Mouse (Mus musculus) stomach, embryonic 15.5 days (tissue): Measurements from ENCODE around the gene Cacna2d4. TPM values are rescaled to one million over a fixed set of nuclear protein-coding genes. Genes with fewer than 3 reads are reported as not detected.
A peak's percentile ranks its signal among the peaks of the same experiment; 100 is the strongest.

Experiments
- ATAC-seq: fragments of 200-750 bp; cut with Nextera tagmentation; 2 replicates; pipeline ENCODE4 v1.8.0; 2017; ENCODE audit warnings: low read depth, moderate number of reproducible peaks, moderate TSS enrichment; ENCODE audit not compliant: insufficient read depth, low FRiP score
- H3K27ac ChIP-seq: fragments of 300-500 bp; sonication (generic); 2 replicates; pipeline ENCODE4 v1.5.1; 2015; ENCODE audit warnings: mild to moderate bottlenecking, inconsistent platforms
- H3K27me3 ChIP-seq: fragments of 300-500 bp; sonication (generic); replicated peaks from 2 replicates; pipeline ENCODE4 v1.6.1; 2015; ENCODE audit warnings: inconsistent platforms
- H3K36me3 ChIP-seq: fragments of 300-500 bp; sonication (generic); 2 replicates; pipeline ENCODE4 v1.6.1; 2015; ENCODE audit warnings: inconsistent platforms
- H3K4me1 ChIP-seq: fragments of 300-500 bp; sonication (generic); 2 replicates; pipeline ENCODE4 v1.6.1; 2015; ENCODE audit warnings: inconsistent platforms
- H3K4me2 ChIP-seq: fragments of 300-500 bp; sonication (generic); 2 replicates; pipeline ENCODE4 v1.6.1; 2015; ENCODE audit warnings: mild to moderate bottlenecking, inconsistent platforms
- H3K4me3 ChIP-seq: fragments of 300-500 bp; sonication (generic); replicated peaks from 2 replicates; pipeline ENCODE4 v1.5.1; 2015; ENCODE audit warnings: inconsistent platforms
- H3K9ac ChIP-seq: fragments of 300-500 bp; sonication (generic); 2 replicates; pipeline ENCODE4 v1.6.1; 2015; ENCODE audit warnings: inconsistent platforms
- H3K9me3 ChIP-seq: fragments of 300-500 bp; sonication (generic); 2 replicates; pipeline ENCODE4 v1.6.1; 2016; ENCODE audit warnings: inconsistent platforms
- WGBS: fragments of 180-500 bp; shearing (Covaris S2); methylation state at CpG from one replicate; pipeline ENCODE4 v1.1.7; 2015; 5-methylcytosine and 5-hydroxymethylcytosine counted together
- polyA plus RNA-seq: library from polyadenylated mRNA; unstranded; fragments of >200 nt; fragmentation: Nextera tagmentation; extraction: Ambion mirVana; gene quantifications from 2 replicates; pipeline ENCODE4 v1.2.1, GENCODE M21; 2015

The Cacna2d4 gene
- polyA plus RNA-seq, 1 experiment from 2014 or later, result 0.12 TPM

- H3K27ac ChIP-seq, result no peak overlapping the region
- no peaks in the 10 kb centered on the region for H3K9me3 ChIP-seq
- WGBS, result 8% methylated on average over 3 of the region's 3 CpGs
- H3K27me3 ChIP-seq, result peaks cover 36% of the 10 kb centered on the region
- H3K4me3 ChIP-seq, result no peak overlapping the region
- no peak overlapping the region for H3K4me2 ChIP-seq
- peak; percentile 62; the same call in 1 of the 2 replicates for ATAC-seq
- no peaks in the 10 kb centered on the region for H3K36me3 ChIP-seq
- H3K9ac ChIP-seq, result no peak overlapping the region
- H3K4me1 ChIP-seq, result peaks cover 16% of the 10 kb centered on the region; the same call in 1 of the 2 replicates
These were observed 96.9 kb downstream of the Cacna2d4 start for GRCm38 (mm10) chr6:119333202-119333601.

- Histone ChIP-seq H3K9ac (no peak overlapping the region), H3K36me3 (no peaks in the 10 kb centered on the region), H3K27me3 (peaks cover 33% of the 10 kb centered on the region), H3K4me1 (peaks cover 15% of the 10 kb centered on the region; the same call in 1 of the 2 replicates), H3K9me3 (no peaks in the 10 kb centered on the region), H3K27ac (no peak overlapping the region), H3K4me3 (no peak overlapping the region), H3K4me2 (no peak overlapping the region)
- 28% methylated on average over 3 of the region's 3 CpGs for WGBS
- no peak for ATAC-seq
These were observed 97.5 kb downstream of the Cacna2d4 start for GRCm38 (mm10) chr6:119333831-119334230.

- no peaks in the 10 kb centered on the region for H3K9me3 ChIP-seq
- 72% methylated on average over 7 of the region's 7 CpGs for WGBS
- no peak for ATAC-seq
These were observed 99.8 kb downstream of the Cacna2d4 start for GRCm38 (mm10) chr6:119336124-119336523.

GRCm38 (mm10) chr6:119337287-119337686 is 101.0 kb downstream of the Cacna2d4 start:
- Histone ChIP-seq H3K27ac (no peak overlapping the region), H3K4me1 (peaks cover 4% of the 10 kb centered on the region; the same call in 1 of the 2 replicates)
- 63% methylated on average over 3 of the region's 3 CpGs for WGBS

More at GRCm38 (mm10) chr6:119336124-119336523, 99.8 kb downstream of the Cacna2d4 start:
- Histone ChIP-seq H3K4me2 (no peak overlapping the region), H3K4me3 (no peak overlapping the region), H3K9ac (no peak overlapping the region), H3K27me3 (peaks cover 10% of the 10 kb centered on the region), H3K36me3 (no peaks in the 10 kb centered on the region), H3K4me1 (peaks cover 4% of the 10 kb centered on the region; the same call in 1 of the 2 replicates), H3K27ac (no peak overlapping the region)

GRCm38 (mm10) chr6:119338121-119338912 is 102.0 kb downstream of the Cacna2d4 start:
- H3K4me3 ChIP-seq, result no peak overlapping the region
- no peaks in the 10 kb centered on the region; the same call in 1 of the 2 replicates for H3K4me1 ChIP-seq
- H3K9me3 ChIP-seq, result no peaks in the 10 kb centered on the region
- no peak overlapping the region for H3K9ac ChIP-seq
- H3K27ac ChIP-seq, result no peak overlapping the region
- H3K27me3 ChIP-seq, result no peaks in the 10 kb centered on the region
- 42% methylated on average over 10 of the region's 11 CpGs for WGBS
- no peak overlapping the region for H3K4me2 ChIP-seq
- H3K36me3 ChIP-seq, result no peaks in the 10 kb centered on the region
- no peak for ATAC-seq

More at GRCm38 (mm10) chr6:119337287-119337686, 101.0 kb downstream of the Cacna2d4 start:
- H3K36me3 ChIP-seq, result no peaks in the 10 kb centered on the region
- H3K9ac ChIP-seq, result no peak overlapping the region
- no peak overlapping the region for H3K4me2 ChIP-seq
- H3K4me3 ChIP-seq, result no peak overlapping the region
- H3K27me3 ChIP-seq, result no peaks in the 10 kb centered on the region
- H3K9me3 ChIP-seq, result no peaks in the 10 kb centered on the region
- no peak for ATAC-seq

- no peaks in the 10 kb centered on the region for H3K27me3 ChIP-seq
- ATAC-seq, result no peak; the same call in 1 of the 2 replicates
- H3K4me2 ChIP-seq, result no peak overlapping the region
- peaks cover 1% of the 10 kb centered on the region; the same call in 1 of the 2 replicates for H3K4me1 ChIP-seq
- H3K27ac ChIP-seq, result no peak overlapping the region
- H3K9me3 ChIP-seq, result no peaks in the 10 kb centered on the region
- no peaks in the 10 kb centered on the region for H3K36me3 ChIP-seq
- H3K9ac ChIP-seq, result no peak overlapping the region
- no peak overlapping the region for H3K4me3 ChIP-seq
These were observed 105.1 kb downstream of the Cacna2d4 start for GRCm38 (mm10) chr6:119341409-119341808.

GRCm38 (mm10) chr6:119346257-119346656 is 109.9 kb downstream of the Cacna2d4 start:
- Histone ChIP-seq H3K4me2 (no peak overlapping the region), H3K4me1 (0 out of 2 replicates have a peak, but pooled peaks cover 3% of the 10 kb centered on the region), H3K4me3 (no peak overlapping the region), H3K27ac (no peak overlapping the region), H3K36me3 (no peaks in the 10 kb centered on the region), H3K9me3 (no peaks in the 10 kb centered on the region), H3K9ac (no peak overlapping the region), H3K27me3 (no peaks in the 10 kb centered on the region)
- no peak for ATAC-seq
- 48% methylated on average over 10 of the region's 10 CpGs for WGBS

- Histone ChIP-seq H3K9me3 (no peaks in the 10 kb centered on the region), H3K4me2 (no peak overlapping the region), H3K4me3 (no peak overlapping the region), H3K9ac (no peak overlapping the region), H3K36me3 (no peaks in the 10 kb centered on the region), H3K27ac (no peak overlapping the region), H3K4me1 (0 out of 2 replicates have a peak, but pooled peaks cover 3% of the 10 kb centered on the region), H3K27me3 (no peaks in the 10 kb centered on the region)
- ATAC-seq, result no peak
- WGBS, result 62% methylated on average over 5 of the region's 5 CpGs
These were observed 111.5 kb downstream of the Cacna2d4 start for GRCm38 (mm10) chr6:119347813-119348212.

GRCm38 (mm10) chr6:119348234-119348633 is 111.9 kb downstream of the Cacna2d4 start:
- Histone ChIP-seq H3K4me1 (0 out of 2 replicates have a peak, but pooled peaks cover 3% of the 10 kb centered on the region), H3K9me3 (no peaks in the 10 kb centered on the region), H3K27ac (no peak overlapping the region), H3K9ac (no peak overlapping the region), H3K4me2 (no peak overlapping the region), H3K36me3 (peaks cover 1% of the 10 kb centered on the region; the same call in 1 of the 2 replicates), H3K27me3 (no peaks in the 10 kb centered on the region), H3K4me3 (no peak overlapping the region)
- 0 out of 2 replicates have a peak, but pooled peaks have one; percentile 33 for ATAC-seq
- WGBS, result 0% methylated on average over 1 of the region's 1 CpGs

- H3K27ac ChIP-seq, result no peak overlapping the region
- no peak for ATAC-seq
- H3K4me2 ChIP-seq, result no peak overlapping the region
- H3K27me3 ChIP-seq, result no peaks in the 10 kb centered on the region
- 0 out of 2 replicates have a peak, but pooled peaks cover 3% of the 10 kb centered on the region for H3K4me1 ChIP-seq
- H3K9me3 ChIP-seq, result no peaks in the 10 kb centered on the region
- H3K36me3 ChIP-seq, result peaks cover 20% of the 10 kb centered on the region
- no peak overlapping the region for H3K9ac ChIP-seq
- WGBS, result 82% methylated on average over 9 of the region's 9 CpGs
- H3K4me3 ChIP-seq, result no peak overlapping the region
These were observed 114.4 kb downstream of the Cacna2d4 start for GRCm38 (mm10) chr6:119350703-119351198.

GRCm38 (mm10) chr6:119351656-119352055 is 115.3 kb downstream of the Cacna2d4 start:
- H3K27me3 ChIP-seq, result no peaks in the 10 kb centered on the region
- H3K27ac ChIP-seq, result no peak overlapping the region
- peaks cover 20% of the 10 kb centered on the region for H3K36me3 ChIP-seq
- no peak overlapping the region for H3K9ac ChIP-seq
- H3K4me3 ChIP-seq, result no peak overlapping the region
- no peaks in the 10 kb centered on the region for H3K4me1 ChIP-seq
- ATAC-seq, result no peak
- 85% methylated on average over 8 of the region's 8 CpGs for WGBS
- no peak overlapping the region for H3K4me2 ChIP-seq
- no peaks in the 10 kb centered on the region for H3K9me3 ChIP-seq

GRCm38 (mm10) chr6:119352501-119352900 is 116.2 kb downstream of the Cacna2d4 start:
- no peak overlapping the region for H3K27ac ChIP-seq
- ATAC-seq, result no peak

More at GRCm38 (mm10) chr6:119352501-119352900, 116.2 kb downstream of the Cacna2d4 start:
- H3K36me3 ChIP-seq, result peaks cover 25% of the 10 kb centered on the region
- no peaks in the 10 kb centered on the region for H3K4me1 ChIP-seq
- H3K4me3 ChIP-seq, result no peak overlapping the region
- H3K4me2 ChIP-seq, result no peak overlapping the region
- H3K9ac ChIP-seq, result no peak overlapping the region
- H3K27me3 ChIP-seq, result no peaks in the 10 kb centered on the region
- no peaks in the 10 kb centered on the region for H3K9me3 ChIP-seq
- 84% methylated on average over 6 of the region's 6 CpGs for WGBS
